ENCODE assay signal across 8 mouse cellular contexts in the genomic region with DNA sequence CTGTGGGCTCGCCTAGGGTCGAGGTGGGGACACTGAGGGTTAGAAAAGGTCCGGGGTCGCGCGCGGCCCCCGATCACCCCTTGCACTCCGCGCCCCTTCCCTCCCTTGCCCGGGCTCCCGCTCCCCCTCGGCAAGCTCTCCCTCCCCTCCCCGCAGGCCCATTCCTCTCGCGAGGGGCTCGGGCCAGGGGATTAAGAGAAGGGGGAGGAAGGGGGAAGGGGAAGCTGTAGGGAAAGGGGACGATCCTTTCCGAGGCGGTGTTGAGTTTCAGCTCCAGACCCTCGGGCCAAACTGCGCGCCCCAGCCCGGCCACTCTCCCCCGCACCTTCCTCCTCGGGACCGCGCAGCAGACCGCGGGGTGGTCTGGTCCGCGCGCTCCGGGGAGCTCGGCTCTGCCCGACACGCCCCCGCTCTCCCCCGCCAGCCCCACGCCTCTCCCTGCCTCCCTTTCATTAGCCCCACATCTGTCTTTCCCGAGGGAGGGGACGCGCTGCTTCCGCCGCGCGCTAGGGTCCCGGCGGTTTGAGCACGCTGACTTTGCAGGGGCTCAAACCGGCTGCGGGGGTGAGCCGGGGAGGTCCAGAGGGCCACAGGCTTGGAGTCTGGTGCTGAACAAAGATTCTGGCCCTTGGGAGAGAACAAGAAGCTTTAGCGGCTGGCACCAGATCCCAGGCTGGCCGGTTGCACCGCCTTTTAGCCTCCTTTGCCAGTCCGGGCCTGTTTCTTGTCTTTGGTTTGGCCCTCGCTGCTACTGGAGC. TPM values are rescaled to one million over a fixed set of nuclear protein-coding genes. Genes with fewer than 3 reads are reported as not detected.
DNase-seq lines count a peak whose midpoint lies in the region; ATAC-seq lines count a peak whose summit lies in the region.

No protein-coding gene starts in this region.

- H3K4me1 ChIP-seq in hindbrain, embryonic 10.5 days (replicated peaks), result peaks cover 64% of the 10 kb centered on the region
- H3K4me1 ChIP-seq in liver, embryonic 11.5 days (replicated peaks; ENCODE audit: control insufficient read depth, insufficient read depth, low read length), result peaks cover 3% of the 10 kb centered on the region; the same call in 1 of the 2 replicates
- H3K4me1 ChIP-seq in neural tube, embryonic 11.5 days (ENCODE audit: control insufficient read depth, insufficient read depth, low read length), result peaks cover 24% of the 10 kb centered on the region

- H3K27ac ChIP-seq in hindbrain, embryonic 10.5 days, result peak overlapping the region; percentile 99
- peak overlapping the region; percentile 73 for H3K27ac ChIP-seq in liver, embryonic 11.5 days (ENCODE audit: low read depth, low read length)
- H3K27ac ChIP-seq in neural tube, embryonic 11.5 days (ENCODE audit: low read depth, low read length), result peak overlapping the region; percentile 96

- peaks cover 8% of the 10 kb centered on the region for H3K27me3 ChIP-seq in hindbrain, embryonic 10.5 days (ENCODE audit: insufficient read depth, poor library complexity, severe bottlenecking)
- peaks cover 46% of the 10 kb centered on the region for H3K27me3 ChIP-seq in liver, embryonic 11.5 days (replicated peaks; ENCODE audit: control insufficient read depth, insufficient read depth, low read length)
- H3K27me3 ChIP-seq in neural tube, embryonic 11.5 days (ENCODE audit: control insufficient read depth, insufficient read depth, low read length), result no peaks in the 10 kb centered on the region

- peak overlapping the region; percentile 71 for H3K4me3 ChIP-seq in hindbrain, embryonic 10.5 days
- peak overlapping the region; percentile 51 for H3K4me3 ChIP-seq in liver, embryonic 11.5 days (ENCODE audit: low read depth, low read length)
- H3K4me3 ChIP-seq in neural tube, embryonic 11.5 days (ENCODE audit: low read depth, low read length), result peak overlapping the region; percentile 51

- WGBS in hindbrain, embryonic 10.5 days, result under 1% methylated on average over 54 of the region's 58 CpGs
- WGBS in liver, embryonic 11.5 days, result under 1% methylated on average over 44 of the region's 58 CpGs
- WGBS in neural tube, embryonic 11.5 days, result 0% methylated on average over 43 of the region's 58 CpGs

- H3K9ac ChIP-seq in liver, embryonic 11.5 days (ENCODE audit: low read depth, low read length), result peak overlapping the region; percentile 65
- H3K9ac ChIP-seq in neural tube, embryonic 11.5 days (ENCODE audit: low read length), result peak overlapping the region; percentile 95

- DNase-seq in adrenal gland, adult 2 months, result peak; percentile 36
- no peak for DNase-seq in adrenal gland, adult 8-10 months
- DNase-seq in adrenal gland, postnatal 14 days, result peak; percentile 59
- DNase-seq in frontal cortex, postnatal 25 days (ENCODE audit: low spot score in 2 of 2), result peak; percentile 16 to 18
- peak; percentile 88 for DNase-seq in hindbrain, embryonic 10.5 days (ENCODE audit: low spot score)
- DNase-seq in liver, embryonic 11.5 days (ENCODE audit: low spot score), result peak; percentile 73
- peak; percentile 86 for DNase-seq in neural tube, embryonic 11.5 days (ENCODE audit: low spot score)
- no peak for DNase-seq in thymus, postnatal 25 days

- peak; percentile 37 for ATAC-seq in liver, embryonic 11.5 days (replicated peaks; ENCODE audit: low FRiP score)
- peak; percentile 64 for ATAC-seq in neural tube, embryonic 11.5 days (ENCODE audit: insufficient read depth, low FRiP score, low TSS enrichment)

- peaks cover 18% of the 10 kb centered on the region for H3K36me3 ChIP-seq in hindbrain, embryonic 10.5 days
- H3K36me3 ChIP-seq in liver, embryonic 11.5 days (ENCODE audit: control insufficient read depth, insufficient read depth, low read length), result no peaks in the 10 kb centered on the region
- H3K36me3 ChIP-seq in neural tube, embryonic 11.5 days (ENCODE audit: control insufficient read depth, insufficient read depth, low read length), result peaks cover 7% of the 10 kb centered on the region

- peaks cover 11% of the 10 kb centered on the region for H3K9me3 ChIP-seq in hindbrain, embryonic 10.5 days
- H3K9me3 ChIP-seq in liver, embryonic 11.5 days (ENCODE audit: control insufficient read depth, low read length), result no peaks in the 10 kb centered on the region
- H3K9me3 ChIP-seq in neural tube, embryonic 11.5 days (ENCODE audit: control insufficient read depth, low read length), result no peaks in the 10 kb centered on the region

- peak overlapping the region; percentile 81 for H3K4me2 ChIP-seq in liver, embryonic 11.5 days
- peak overlapping the region; percentile 95 for H3K4me2 ChIP-seq in neural tube, embryonic 11.5 days (ENCODE audit: low read depth)

RNA-seq across cellular contexts. Expression of a gene that starts 0.7 kb away (rescaled TPM):
- total RNA-seq in adrenal gland, adult 2 months (2021), result 1 to 10 TPM; 1.9 to 4.9 TPM
- 7.7 and 11.4 TPM in 2 replicates for polyA plus RNA-seq in adrenal gland, adult 2 months (2012; rRNA removed)
- total RNA-seq in adrenal gland, adult 8-10 months (2022), result 1 to 10 TPM; 2.5 to 4.4 (median 3.2) TPM
- total RNA-seq in adrenal gland, postnatal 14 days (2021), result 3.1 and 6.2 TPM in 2 replicates
- polyA plus RNA-seq in hindbrain, embryonic 10.5 days (2016; fragmentation: Nextera tagmentation; extraction: Ambion mirVana), result 36.5 and 40.0 TPM in 2 replicates
- polyA plus RNA-seq in liver, embryonic 11.5 days (2014; fragmentation: Nextera tagmentation; extraction: Ambion mirVana), result 5.5 and 6.7 TPM in 2 replicates
- polyA plus RNA-seq in neural tube, embryonic 11.5 days (2014; fragmentation: Nextera tagmentation; extraction: Ambion mirVana), result 29.1 and 31.1 TPM in 2 replicates

RNA-seq across cellular contexts. Expression of a gene that starts 5.9 kb away (rescaled TPM):
- not detected for total RNA-seq in adrenal gland, adult 2 months (2021)
- 0.12 and 0.17 TPM in 2 replicates for polyA plus RNA-seq in adrenal gland, adult 2 months (2012; rRNA removed)
- total RNA-seq in adrenal gland, adult 8-10 months (2022), result not detected
- total RNA-seq in adrenal gland, postnatal 14 days (2021), result not detected in 2 replicates
- polyA plus RNA-seq in hindbrain, embryonic 10.5 days (2016; fragmentation: Nextera tagmentation; extraction: Ambion mirVana), result 0.24 TPM in 1 of 2 replicates, not detected in the other
- polyA plus RNA-seq in liver, embryonic 11.5 days (2014; fragmentation: Nextera tagmentation; extraction: Ambion mirVana), result not detected in 2 replicates
- polyA plus RNA-seq in neural tube, embryonic 11.5 days (2014; fragmentation: Nextera tagmentation; extraction: Ambion mirVana), result not detected in 2 replicates

RNA-seq across cellular contexts. Expression of a gene that starts 9.5 kb away (rescaled TPM):
- under 1 TPM in 1 of 2 experiments, not detected in 1; 0.78 TPM for total RNA-seq in adrenal gland, adult 2 months (2021)
- polyA plus RNA-seq in adrenal gland, adult 2 months (2012; rRNA removed), result 1.9 and 2.9 TPM in 2 replicates
- under 1 TPM; 0.42 to 0.67 (median 0.60) TPM for total RNA-seq in adrenal gland, adult 8-10 months (2022)
- 1.6 and 1.9 TPM in 2 replicates for total RNA-seq in adrenal gland, postnatal 14 days (2021)
- 0.78 and 2.9 TPM in 2 replicates for polyA plus RNA-seq in hindbrain, embryonic 10.5 days (2016; fragmentation: Nextera tagmentation; extraction: Ambion mirVana)
- polyA plus RNA-seq in liver, embryonic 11.5 days (2014; fragmentation: Nextera tagmentation; extraction: Ambion mirVana), result 0.21 TPM in 1 of 2 replicates, not detected in the other
- 3.3 and 4.5 TPM in 2 replicates for polyA plus RNA-seq in neural tube, embryonic 11.5 days (2014; fragmentation: Nextera tagmentation; extraction: Ambion mirVana)

RNA-seq across cellular contexts. Expression of a gene that starts 13.6 kb away (rescaled TPM):
- 10 to 100 TPM; 24.9 to 45.1 TPM for total RNA-seq in adrenal gland, adult 2 months (2021)
- 191 and 246 TPM in 2 replicates for polyA plus RNA-seq in adrenal gland, adult 2 months (2012; rRNA removed)
- 10 to 100 TPM; 44.9 to 81.7 (median 60.3) TPM for total RNA-seq in adrenal gland, adult 8-10 months (2022)
- total RNA-seq in adrenal gland, postnatal 14 days (2021), result 30.7 and 32.9 TPM in 2 replicates
- polyA plus RNA-seq in hindbrain, embryonic 10.5 days (2016; fragmentation: Nextera tagmentation; extraction: Ambion mirVana), result 45.2 and 62.5 TPM in 2 replicates
- polyA plus RNA-seq in liver, embryonic 11.5 days (2014; fragmentation: Nextera tagmentation; extraction: Ambion mirVana), result 10.5 and 14.0 TPM in 2 replicates
- 45.8 and 47.2 TPM in 2 replicates for polyA plus RNA-seq in neural tube, embryonic 11.5 days (2014; fragmentation: Nextera tagmentation; extraction: Ambion mirVana)

RNA-seq across cellular contexts. Expression of a gene that starts 34.3 kb away (rescaled TPM):
- 100 to 1,000 TPM; 167 to 196 TPM for total RNA-seq in adrenal gland, adult 2 months (2021)
- polyA plus RNA-seq in adrenal gland, adult 2 months (2012; rRNA removed), result 69.3 and 80.4 TPM in 2 replicates
- 100 to 1,000 TPM; 157 to 316 (median 238) TPM for total RNA-seq in adrenal gland, adult 8-10 months (2022)
- total RNA-seq in adrenal gland, postnatal 14 days (2021), result 154 and 191 TPM in 2 replicates
- polyA plus RNA-seq in hindbrain, embryonic 10.5 days (2016; fragmentation: Nextera tagmentation; extraction: Ambion mirVana), result 160 TPM in 2 replicates
- polyA plus RNA-seq in liver, embryonic 11.5 days (2014; fragmentation: Nextera tagmentation; extraction: Ambion mirVana), result 117 and 132 TPM in 2 replicates
- 171 and 179 TPM in 2 replicates for polyA plus RNA-seq in neural tube, embryonic 11.5 days (2014; fragmentation: Nextera tagmentation; extraction: Ambion mirVana)

Comparison
In these comparisons a context has a peak if more than half of its experiments do, and no peak if none do; other contexts are left out.
1. DNase-seq: peak in adrenal gland, adult 2 months (single experiment), adrenal gland, postnatal 14 days (single experiment), frontal cortex, postnatal 25 days (2 of 2), hindbrain, embryonic 10.5 days (single experiment), liver, embryonic 11.5 days (single experiment) and neural tube, embryonic 11.5 days (single experiment); none in adrenal gland, adult 8-10 months (single experiment) and thymus, postnatal 25 days (single experiment).
2. Peak in every context shown above with its lines, with median percentiles within 50 percentile points of each other: H3K27ac ChIP-seq and H3K4me3 ChIP-seq.